Mouse (Mus musculus) neural tube, embryonic 15.5 days (tissue): ENCODE measurements around the gene Cpa5. TPM values are rescaled to one million over a fixed set of nuclear protein-coding genes. Genes with fewer than 3 reads are reported as not detected.

Experiments used
- ATAC-seq: fragments of 200-750 bp; cut with Nextera tagmentation; 2 replicates; pipeline ENCODE4 v1.8.0; 2017; ENCODE audit warnings: mild to moderate bottlenecking, moderate TSS enrichment, moderate library complexity; ENCODE audit not compliant: low FRiP score
- H3K27ac ChIP-seq: fragments of 300-500 bp; sonication (generic); replicated peaks from 2 replicates; pipeline ENCODE4 v1.5.1; 2015; ENCODE audit warnings: mild to moderate bottlenecking, inconsistent platforms
- H3K27me3 ChIP-seq: fragments of 300-500 bp; sonication (generic); replicated peaks from 2 replicates; pipeline ENCODE4 v1.6.1; 2015; ENCODE audit warnings: inconsistent platforms
- H3K36me3 ChIP-seq: fragments of 300-500 bp; sonication (generic); 2 replicates; pipeline ENCODE4 v1.6.1; 2015; ENCODE audit warnings: inconsistent platforms
- H3K4me1 ChIP-seq: fragments of 300-500 bp; sonication (generic); 2 replicates; pipeline ENCODE4 v1.6.1; 2015; ENCODE audit warnings: inconsistent platforms
- H3K4me2 ChIP-seq: fragments of 300-500 bp; sonication (generic); 2 replicates; pipeline ENCODE4 v1.6.1; 2015; ENCODE audit warnings: inconsistent platforms, mild to moderate bottlenecking, moderate library complexity
- H3K4me3 ChIP-seq: fragments of 300-500 bp; sonication (generic); replicated peaks from 2 replicates; pipeline ENCODE4 v1.5.1; 2015; ENCODE audit warnings: mild to moderate bottlenecking, inconsistent platforms
- H3K9ac ChIP-seq: fragments of 300-500 bp; sonication (generic); replicated peaks from 2 replicates; pipeline ENCODE4 v1.6.1; 2015; ENCODE audit warnings: mild to moderate bottlenecking, inconsistent platforms
- H3K9me3 ChIP-seq: fragments of 300-500 bp; sonication (generic); replicated peaks from 2 replicates; pipeline ENCODE4 v1.6.1; 2016; ENCODE audit warnings: inconsistent platforms
- WGBS: fragments of 180-500 bp; shearing (Covaris S2); methylation state at CpG from one replicate; pipeline ENCODE4 v1.1.7; 2015; ENCODE audit warnings: mixed read lengths; 5-methylcytosine and 5-hydroxymethylcytosine counted together
- polyA plus RNA-seq: library from polyadenylated mRNA; unstranded; fragments of >200 nt; fragmentation: Nextera tagmentation; extraction: Ambion mirVana; gene quantifications from 2 replicates; pipeline ENCODE4 v1.2.1, GENCODE M21; 2015

Gene Cpa5
- polyA plus RNA-seq, 1 experiment from 2014 or later: not detected

DNA sequence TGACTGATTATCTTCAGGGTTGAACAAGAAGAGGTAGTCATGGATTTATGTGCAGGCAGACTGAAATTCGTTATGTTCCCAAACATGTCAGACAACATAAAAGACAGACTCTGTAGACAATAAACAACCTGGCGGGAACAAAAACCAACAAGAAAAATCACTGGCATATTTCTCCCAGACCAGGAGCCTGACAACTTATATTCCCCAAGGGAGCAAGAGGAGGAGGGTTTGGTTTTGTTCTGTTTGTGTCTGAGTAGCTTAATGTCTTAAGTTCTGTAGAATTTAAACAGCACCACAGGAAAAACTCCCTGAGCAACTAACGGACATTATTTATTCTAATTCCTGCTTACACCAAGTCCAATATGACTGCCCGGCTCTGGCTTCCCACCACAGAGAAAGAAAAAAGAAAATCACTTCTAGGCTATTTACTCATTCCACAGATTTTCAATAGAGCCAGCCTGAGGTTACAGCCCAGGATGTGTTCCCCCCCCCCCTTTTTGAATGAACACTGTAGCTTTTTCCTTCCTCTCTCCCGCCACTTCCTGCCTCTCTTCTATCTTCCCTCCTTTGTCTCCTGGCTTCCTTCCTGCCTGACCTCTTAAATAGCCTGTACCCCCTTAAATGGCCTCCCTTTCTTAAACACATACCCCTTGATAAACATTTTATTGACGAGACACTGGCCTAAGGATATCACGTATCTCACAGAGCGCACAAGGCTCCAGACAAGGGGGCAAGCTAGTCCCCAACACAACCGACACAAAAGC, 41.8 kb downstream of the Cpa5 start:
- Histone ChIP-seq H3K4me1 (peaks cover 62% of the 10 kb centered on the region), H3K27me3 (no peaks in the 10 kb centered on the region), H3K9me3 (no peaks in the 10 kb centered on the region), H3K27ac (peak overlapping the region; percentile 70), H3K4me2 (no peak overlapping the region), H3K4me3 (no peak overlapping the region), H3K9ac (no peak overlapping the region), H3K36me3 (no peaks in the 10 kb centered on the region)
- ATAC-seq: no peak
- 38% methylated on average over 9 of the region's 9 CpGs for WGBS

DNA sequence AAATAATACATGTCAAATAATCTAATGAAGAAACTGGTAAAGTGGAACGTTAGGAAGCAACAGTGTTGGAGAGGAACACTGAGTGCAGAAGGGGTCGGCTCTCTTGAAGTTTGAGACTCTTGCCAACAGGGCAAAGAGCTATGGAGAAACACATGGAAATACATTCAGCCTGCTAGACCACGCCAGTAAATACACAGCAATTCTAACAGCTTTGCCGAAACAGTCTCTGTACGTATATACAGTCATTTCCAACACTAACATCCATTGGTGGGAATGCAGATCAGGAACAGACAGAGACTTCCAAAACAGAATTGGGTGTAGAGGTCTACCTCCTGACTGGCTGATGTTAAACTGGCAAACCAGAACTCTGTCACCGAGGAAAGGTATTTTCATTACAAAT, 42.7 kb downstream of the Cpa5 start:
- no peaks in the 10 kb centered on the region for H3K9me3 ChIP-seq
- peaks cover 58% of the 10 kb centered on the region for H3K4me1 ChIP-seq
- 63% methylated on average over 6 of the region's 6 CpGs for WGBS
- no peaks in the 10 kb centered on the region for H3K27me3 ChIP-seq
- H3K4me3 ChIP-seq: no peak overlapping the region
- H3K36me3 ChIP-seq: no peaks in the 10 kb centered on the region
- H3K27ac ChIP-seq: peak overlapping the region; percentile 70
- H3K9ac ChIP-seq: no peak overlapping the region
- no peak overlapping the region for H3K4me2 ChIP-seq
- ATAC-seq: no peak

DNA sequence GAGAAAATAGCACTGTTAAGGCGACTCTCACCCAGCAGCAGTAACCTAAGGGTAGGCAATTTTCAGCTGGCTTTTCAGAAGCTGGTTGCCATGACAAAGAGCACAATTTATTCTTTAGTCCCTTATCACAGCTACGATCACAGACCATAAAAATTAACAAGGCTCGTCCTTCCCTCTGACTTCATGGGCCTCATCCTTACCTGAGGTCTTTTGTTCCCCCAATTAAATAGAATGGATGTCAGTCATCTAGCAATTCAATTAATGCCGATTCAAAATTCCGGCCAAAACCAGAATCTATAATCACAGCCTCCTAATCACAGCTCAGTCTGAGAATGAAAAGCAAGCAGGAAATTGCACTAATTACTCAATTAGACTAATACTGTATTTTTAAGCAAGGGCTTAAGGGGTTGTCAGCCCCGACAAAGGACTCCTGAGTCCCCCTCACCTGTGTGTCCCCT, 43.6 kb downstream of the Cpa5 start:
- Histone ChIP-seq H3K9ac (no peak overlapping the region), H3K4me3 (no peak overlapping the region), H3K4me2 (no peak overlapping the region), H3K27me3 (no peaks in the 10 kb centered on the region), H3K36me3 (no peaks in the 10 kb centered on the region), H3K9me3 (no peaks in the 10 kb centered on the region), H3K4me1 (peaks cover 54% of the 10 kb centered on the region), H3K27ac (peak overlapping the region; percentile 70)
- WGBS: 18% methylated on average over 6 of the region's 6 CpGs
- peak; percentile 48; the same call in 1 of the 2 replicates for ATAC-seq

DNA sequence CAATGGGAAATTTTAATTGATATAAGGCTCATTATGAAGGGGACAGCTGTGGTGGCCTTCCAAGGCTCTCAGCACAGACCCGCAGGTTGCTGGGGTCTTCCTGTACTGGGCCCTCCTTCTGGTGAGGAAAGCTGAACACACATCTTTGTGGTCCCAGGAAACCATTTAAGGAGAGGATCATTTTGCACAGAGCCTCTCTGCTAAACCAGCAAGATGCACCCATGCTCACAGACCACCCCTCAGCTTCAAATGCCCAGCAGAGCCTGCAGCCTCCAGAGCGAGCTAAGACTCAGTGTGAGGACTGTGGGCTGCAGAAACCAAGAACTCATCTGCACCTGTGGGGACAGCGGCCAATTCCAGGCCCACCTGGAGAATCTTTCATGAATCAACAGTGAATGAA, 44.1 kb downstream of the Cpa5 start:
- H3K4me3 ChIP-seq: no peak overlapping the region
- WGBS: 59% methylated on average over 3 of the region's 3 CpGs
- no peaks in the 10 kb centered on the region for H3K36me3 ChIP-seq
- peak overlapping the region; percentile 70 for H3K27ac ChIP-seq
- no peaks in the 10 kb centered on the region for H3K9me3 ChIP-seq
- no peak overlapping the region for H3K4me2 ChIP-seq
- no peaks in the 10 kb centered on the region for H3K27me3 ChIP-seq
- H3K9ac ChIP-seq: no peak overlapping the region
- H3K4me1 ChIP-seq: peaks cover 49% of the 10 kb centered on the region
- no peak for ATAC-seq

DNA sequence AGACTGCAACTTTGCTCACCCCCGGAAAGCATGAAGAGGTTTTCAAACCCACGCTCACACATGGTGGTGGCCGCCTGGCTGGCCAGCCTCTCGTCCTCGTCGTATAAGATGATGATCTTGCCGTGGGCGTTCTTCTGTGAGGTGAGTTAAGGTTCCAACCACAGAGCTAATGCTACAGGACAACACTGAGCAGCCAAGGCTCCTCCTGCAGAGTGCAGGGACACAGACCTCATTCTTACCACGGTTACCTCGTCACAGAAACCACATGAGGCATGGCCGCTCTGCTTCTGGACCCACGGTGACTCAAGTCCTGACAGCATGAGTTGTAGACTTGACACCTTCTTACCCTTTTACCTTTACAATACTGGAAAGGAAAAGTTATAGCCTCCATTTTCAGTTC, 46.5 kb downstream of the Cpa5 start:
- H3K27me3 ChIP-seq: no peaks in the 10 kb centered on the region
- H3K36me3 ChIP-seq: no peaks in the 10 kb centered on the region
- H3K27ac ChIP-seq: no peak overlapping the region
- peaks cover 44% of the 10 kb centered on the region for H3K4me1 ChIP-seq
- 83% methylated on average over 12 of the region's 12 CpGs for WGBS
- H3K9ac ChIP-seq: no peak overlapping the region
- H3K9me3 ChIP-seq: no peaks in the 10 kb centered on the region
- no peak overlapping the region for H3K4me3 ChIP-seq
- no peak overlapping the region for H3K4me2 ChIP-seq
- no peak for ATAC-seq

DNA sequence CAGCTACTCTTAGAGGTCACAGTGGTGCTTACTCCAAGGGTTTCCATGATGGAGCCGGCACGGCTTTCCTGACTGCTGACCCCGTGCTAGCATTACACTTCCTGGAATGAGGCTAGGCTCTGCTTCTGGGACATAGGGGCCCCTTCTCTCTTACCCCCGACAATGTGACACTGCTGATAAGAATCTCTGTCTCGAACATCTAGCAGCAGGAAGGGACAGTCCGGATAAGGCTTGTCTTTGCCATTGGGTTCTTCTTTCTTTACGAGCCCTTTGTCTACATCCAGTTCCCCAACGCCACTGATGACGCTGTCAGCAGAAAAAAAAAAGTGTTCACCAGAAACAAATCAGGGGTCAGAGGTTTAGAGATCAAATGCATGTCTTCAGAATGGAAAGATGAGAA, 47.8 kb downstream of the Cpa5 start:
- H3K27me3 ChIP-seq: no peaks in the 10 kb centered on the region
- H3K4me1 ChIP-seq: peaks cover 31% of the 10 kb centered on the region
- no peak overlapping the region for H3K4me3 ChIP-seq
- ATAC-seq: no peak
- H3K9ac ChIP-seq: no peak overlapping the region
- H3K36me3 ChIP-seq: no peaks in the 10 kb centered on the region
- 84% methylated on average over 9 of the region's 9 CpGs for WGBS
- H3K4me2 ChIP-seq: no peak overlapping the region
- H3K27ac ChIP-seq: no peak overlapping the region
- H3K9me3 ChIP-seq: no peaks in the 10 kb centered on the region

DNA sequence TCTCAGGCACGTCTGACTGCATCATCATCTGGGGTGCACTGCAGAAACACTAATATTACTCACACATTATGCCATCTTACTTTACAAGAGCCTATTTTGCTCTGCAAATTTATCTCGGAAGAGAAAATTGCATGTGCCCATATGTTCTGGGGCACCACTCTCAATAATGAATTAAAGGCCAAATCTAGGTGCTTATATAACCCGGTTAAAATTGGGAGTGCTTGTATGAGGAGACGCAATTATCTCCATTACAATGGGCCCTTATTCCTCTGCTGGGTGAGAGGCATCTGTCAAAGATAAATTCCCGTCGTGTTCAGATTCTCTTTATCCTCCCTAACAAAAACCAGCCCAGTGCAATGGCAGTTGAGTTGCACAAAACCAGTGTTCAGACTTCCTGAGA, 54.0 kb downstream of the Cpa5 start:
- Histone ChIP-seq H3K9ac (no peak overlapping the region), H3K4me1 (0 out of 2 replicates have a peak, but pooled peaks cover 5% of the 10 kb centered on the region), H3K27me3 (no peaks in the 10 kb centered on the region), H3K4me3 (no peak overlapping the region), H3K27ac (0 out of 2 replicates have a peak overlapping the region, but pooled peaks have one; percentile 3), H3K4me2 (no peak overlapping the region), H3K36me3 (no peaks in the 10 kb centered on the region), H3K9me3 (no peaks in the 10 kb centered on the region)
- ATAC-seq: no peak
- WGBS: 26% methylated on average over 6 of the region's 6 CpGs

DNA sequence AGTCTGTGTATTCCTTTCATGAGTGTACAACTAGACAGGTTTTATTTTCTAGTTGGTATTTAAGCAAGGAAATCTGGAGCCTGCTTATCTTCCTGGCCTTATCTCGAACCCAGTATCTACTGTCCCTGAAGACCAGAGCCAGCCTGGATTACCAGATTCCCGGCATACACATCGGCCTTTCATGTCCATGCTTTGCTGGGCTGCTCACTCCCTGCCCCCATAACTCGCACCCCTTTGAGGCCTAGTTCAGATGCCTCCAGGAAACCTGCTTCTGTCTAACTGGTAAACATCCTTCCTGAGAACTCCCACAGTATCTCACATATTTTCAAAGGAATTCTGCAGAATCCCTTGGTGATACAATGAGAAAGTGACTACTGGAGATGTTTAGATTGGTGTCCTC, 54.5 kb downstream of the Cpa5 start:
- Histone ChIP-seq H3K36me3 (no peaks in the 10 kb centered on the region), H3K27ac (0 out of 2 replicates have a peak overlapping the region, but pooled peaks have one; percentile 3), H3K9me3 (no peaks in the 10 kb centered on the region), H3K9ac (no peak overlapping the region), H3K4me1 (0 out of 2 replicates have a peak, but pooled peaks cover 5% of the 10 kb centered on the region), H3K4me3 (no peak overlapping the region), H3K4me2 (no peak overlapping the region), H3K27me3 (no peaks in the 10 kb centered on the region)
- WGBS: 67% methylated on average over 4 of the region's 4 CpGs
- ATAC-seq: no peak

DNA sequence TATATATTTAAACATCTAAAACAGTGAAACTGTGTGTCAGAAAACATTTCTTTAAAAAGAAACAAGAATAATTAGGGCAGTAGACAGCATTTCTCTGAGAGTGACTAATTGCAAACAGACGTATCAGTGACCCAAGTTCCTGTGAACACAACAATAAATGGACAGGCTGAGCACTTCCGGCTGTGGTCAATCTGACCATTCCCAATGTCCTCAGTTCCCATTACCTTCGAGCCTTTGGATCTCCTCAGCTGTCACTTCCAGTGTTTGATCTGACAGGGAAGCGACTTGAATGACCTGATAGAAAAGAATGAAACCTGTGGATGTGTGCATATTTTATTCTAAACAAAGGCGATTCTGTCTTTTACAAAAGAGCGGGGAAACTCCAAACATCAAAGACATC, 55.2 kb downstream of the Cpa5 start:
- no peak overlapping the region for H3K9ac ChIP-seq
- ATAC-seq: no peak
- no peaks in the 10 kb centered on the region for H3K27me3 ChIP-seq
- H3K36me3 ChIP-seq: no peaks in the 10 kb centered on the region
- no peak overlapping the region for H3K4me3 ChIP-seq
- 52% methylated on average over 6 of the region's 6 CpGs for WGBS
- H3K27ac ChIP-seq: no peak overlapping the region
- H3K4me2 ChIP-seq: no peak overlapping the region
- H3K9me3 ChIP-seq: no peaks in the 10 kb centered on the region
- H3K4me1 ChIP-seq: 0 out of 2 replicates have a peak, but pooled peaks cover 5% of the 10 kb centered on the region

DNA sequence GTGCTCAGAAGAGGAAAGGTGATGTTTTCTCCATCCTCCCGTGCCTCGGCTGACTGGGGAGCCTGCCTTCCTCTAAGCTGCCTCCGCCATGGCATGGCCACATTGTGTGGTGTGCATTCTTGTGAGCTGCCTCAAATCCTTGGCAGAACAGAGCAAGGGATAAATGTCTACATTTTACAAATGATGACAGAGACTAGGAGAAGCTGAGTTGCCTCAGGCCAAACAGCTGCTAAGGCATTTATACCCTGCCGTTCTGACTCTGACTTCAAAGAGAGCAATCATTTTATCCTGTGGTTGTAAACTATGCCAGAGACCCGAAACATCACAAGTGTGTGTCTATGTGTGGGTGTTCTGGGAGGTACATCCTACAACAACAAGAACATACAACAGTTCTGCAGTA, 56.8 kb downstream of the Cpa5 start:
- no peak overlapping the region for H3K4me3 ChIP-seq
- no peaks in the 10 kb centered on the region for H3K36me3 ChIP-seq
- no peaks in the 10 kb centered on the region for H3K9me3 ChIP-seq
- no peak for ATAC-seq
- no peak overlapping the region for H3K4me2 ChIP-seq
- H3K9ac ChIP-seq: no peak overlapping the region
- 0 out of 2 replicates have a peak, but pooled peaks cover 10% of the 10 kb centered on the region for H3K4me1 ChIP-seq
- no peak overlapping the region for H3K27ac ChIP-seq
- no peaks in the 10 kb centered on the region for H3K27me3 ChIP-seq
- WGBS: 37% methylated on average over 5 of the region's 5 CpGs

DNA sequence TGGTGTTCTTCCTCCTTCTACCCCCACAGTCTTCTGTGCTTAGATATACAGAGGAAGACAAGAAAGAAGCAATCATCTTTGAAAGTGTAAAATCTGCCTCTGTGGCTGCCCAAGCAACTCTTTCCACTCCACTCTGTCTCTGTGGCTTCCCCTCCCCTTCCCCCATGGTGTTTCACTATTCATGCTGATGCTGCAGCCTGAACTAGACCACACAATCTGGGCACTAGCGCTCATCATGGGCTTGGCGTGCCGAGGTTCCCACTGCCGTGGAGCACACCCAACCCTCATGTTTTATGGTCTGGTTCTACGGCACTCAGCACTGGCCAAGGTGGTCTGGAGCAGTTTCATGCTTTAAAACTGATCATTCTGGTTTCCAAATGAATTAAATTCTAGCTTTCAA, 60.9 kb downstream of the Cpa5 start:
- Histone ChIP-seq H3K9me3 (no peaks in the 10 kb centered on the region), H3K27ac (no peak overlapping the region), H3K4me3 (no peak overlapping the region), H3K36me3 (no peaks in the 10 kb centered on the region), H3K4me2 (no peak overlapping the region), H3K27me3 (no peaks in the 10 kb centered on the region), H3K4me1 (peaks cover 41% of the 10 kb centered on the region), H3K9ac (no peak overlapping the region)
- WGBS: 54% methylated on average over 5 of the region's 5 CpGs
- ATAC-seq: no peak

DNA sequence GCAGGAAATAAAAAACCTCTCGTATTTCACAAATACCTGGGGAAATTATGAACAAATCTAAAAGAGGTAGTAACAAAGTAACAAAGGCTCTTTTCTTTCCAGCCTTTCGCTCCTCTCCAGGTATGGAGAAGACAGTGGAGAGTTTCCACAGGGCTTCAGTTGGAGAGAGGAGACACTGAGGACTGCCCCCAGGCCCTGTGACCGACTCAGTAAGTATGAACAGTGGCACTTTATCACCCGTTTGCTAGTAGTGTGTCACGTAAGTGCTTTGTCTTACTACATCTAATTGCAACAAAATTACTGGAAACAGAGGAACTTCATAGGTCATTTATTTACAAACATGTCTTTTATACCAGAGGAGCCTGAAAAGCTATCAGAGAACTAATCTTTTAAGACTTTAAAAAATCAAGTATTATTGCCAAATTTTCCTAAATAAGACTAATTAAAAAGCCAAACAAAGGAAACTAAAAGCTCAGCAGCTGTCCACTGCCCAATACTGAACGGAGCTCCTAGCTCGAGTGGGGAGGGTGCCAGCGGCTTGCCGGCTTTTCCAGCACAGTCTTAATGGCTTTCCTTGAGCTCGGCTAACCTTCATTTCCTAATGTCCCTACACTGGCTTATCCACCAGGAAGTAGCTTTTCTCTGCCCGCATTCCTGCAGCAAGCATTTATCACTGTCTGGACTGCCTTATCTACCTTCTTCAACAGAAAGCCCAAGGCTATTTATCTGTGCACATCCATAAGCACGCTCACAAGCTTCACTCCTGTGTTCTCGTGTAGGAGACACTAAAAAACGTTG, 63.2 kb downstream of the Cpa5 start:
- H3K4me2 ChIP-seq: peak overlapping the region; percentile 41
- no peak overlapping the region for H3K4me3 ChIP-seq
- no peaks in the 10 kb centered on the region for H3K36me3 ChIP-seq
- H3K27ac ChIP-seq: peak overlapping the region; percentile 85
- H3K4me1 ChIP-seq: peaks cover 49% of the 10 kb centered on the region
- 16% methylated on average over 14 of the region's 14 CpGs for WGBS
- ATAC-seq: peak; percentile 53; the same call in 1 of the 2 replicates
- H3K9me3 ChIP-seq: no peaks in the 10 kb centered on the region
- H3K9ac ChIP-seq: 0 out of 2 replicates have a peak overlapping the region, but pooled peaks have one; percentile 22
- no peaks in the 10 kb centered on the region for H3K27me3 ChIP-seq
